ENCODE assay signal across 11 mouse cellular contexts in genomic region chr11:117611860-117612259, GRCm38 (mm10). TPM values are rescaled to one million over a fixed set of nuclear protein-coding genes. Genes with fewer than 3 reads are reported as not detected.
DNase-seq lines count a peak whose midpoint lies in the region; ATAC-seq and TF ChIP-seq lines count a peak whose summit lies in the region.
"Had no signal": no experiment of that assay in that cellular context is flagged by ENCODE, and none has a peak within 500 bp of the region (broad histone marks: within the 10 kb centered on the region; RNA-seq: fewer than 3 reads in every experiment).

No protein-coding gene starts in this region.

- H3K27ac ChIP-seq in heart, embryonic 13.5 days (replicated peaks), result no peak overlapping the region
- H3K27ac ChIP-seq in lung, embryonic 14.5 days (ENCODE audit: low read depth), result no peak overlapping the region
- no peak overlapping the region for H3K27ac ChIP-seq in embryonic facial prominence, embryonic 14.5 days (replicated peaks; ENCODE audit: low read depth, low read length)
- H3K27ac ChIP-seq in stomach, embryonic 16.5 days (ENCODE audit: low read length), result no peak overlapping the region
- H3K27ac ChIP-seq: hindbrain, embryonic 12.5 days had no signal

- H3K4me1 ChIP-seq in heart, embryonic 13.5 days, result peaks cover 13% of the 10 kb centered on the region
- H3K4me1 ChIP-seq in lung, embryonic 14.5 days (ENCODE audit: insufficient read depth), result 0 out of 2 replicates have a peak, but pooled peaks cover 3% of the 10 kb centered on the region
- H3K4me1 ChIP-seq in embryonic facial prominence, embryonic 14.5 days (ENCODE audit: control insufficient read depth, insufficient read depth, low read length), result peaks cover 10% of the 10 kb centered on the region
- peaks cover 13% of the 10 kb centered on the region; the same call in 1 of the 2 replicates for H3K4me1 ChIP-seq in stomach, embryonic 16.5 days (ENCODE audit: control insufficient read depth, insufficient read depth, low read length)

- H3K27me3 ChIP-seq in heart, embryonic 13.5 days (replicated peaks), result peaks cover 79% of the 10 kb centered on the region
- H3K27me3 ChIP-seq in lung, embryonic 14.5 days (ENCODE audit: insufficient read depth, low read length), result peaks cover 29% of the 10 kb centered on the region
- H3K27me3 ChIP-seq in embryonic facial prominence, embryonic 14.5 days (replicated peaks; ENCODE audit: control insufficient read depth, insufficient read depth, low read length), result no peaks in the 10 kb centered on the region
- peaks cover 4% of the 10 kb centered on the region for H3K27me3 ChIP-seq in stomach, embryonic 16.5 days (ENCODE audit: control insufficient read depth, insufficient read depth, low read length)

- no peak overlapping the region for H3K4me3 ChIP-seq in heart, embryonic 13.5 days
- H3K4me3 ChIP-seq in lung, embryonic 14.5 days (ENCODE audit: low read depth, low read length), result no peak overlapping the region
- no peak overlapping the region for H3K4me3 ChIP-seq in embryonic facial prominence, embryonic 14.5 days (ENCODE audit: low read depth, low read length)
- H3K4me3 ChIP-seq in stomach, embryonic 16.5 days (replicated peaks; ENCODE audit: low read length), result no peak overlapping the region
- H3K4me3 ChIP-seq: hindbrain, embryonic 12.5 days had no signal

- no peaks in the 10 kb centered on the region for H3K36me3 ChIP-seq in heart, embryonic 13.5 days
- H3K36me3 ChIP-seq in lung, embryonic 14.5 days (ENCODE audit: insufficient read depth), result no peaks in the 10 kb centered on the region
- no peaks in the 10 kb centered on the region for H3K36me3 ChIP-seq in embryonic facial prominence, embryonic 14.5 days (ENCODE audit: control insufficient read depth, insufficient read depth, low read length)
- H3K36me3 ChIP-seq in stomach, embryonic 16.5 days (ENCODE audit: control insufficient read depth, insufficient read depth, low read length), result no peaks in the 10 kb centered on the region
- H3K36me3 ChIP-seq: hindbrain, embryonic 12.5 days had no signal

- H3K4me2 ChIP-seq in heart, embryonic 13.5 days, result peak overlapping the region; percentile 64
- peak overlapping the region; percentile 55; the same call in 1 of the 2 replicates for H3K4me2 ChIP-seq in lung, embryonic 14.5 days
- peak overlapping the region; percentile 44 for H3K4me2 ChIP-seq in embryonic facial prominence, embryonic 14.5 days (ENCODE audit: low read depth, low read length)
- peak overlapping the region; percentile 56; the same call in 1 of the 2 replicates for H3K4me2 ChIP-seq in stomach, embryonic 16.5 days (ENCODE audit: low read depth, low read length)

- no peak for ATAC-seq in heart, embryonic 13.5 days (ENCODE audit: extremely low read depth, insufficient number of reproducible peaks, low FRiP score, low TSS enrichment)
- no peak for ATAC-seq in lung, embryonic 14.5 days (ENCODE audit: insufficient read depth)
- ATAC-seq in embryonic facial prominence, embryonic 14.5 days (ENCODE audit: low read depth), result no peak
- ATAC-seq in stomach, embryonic 16.5 days (ENCODE audit: insufficient read depth, low FRiP score), result no peak
- ATAC-seq: Patski had no signal

- H3K9ac ChIP-seq in heart, embryonic 13.5 days, result no peak overlapping the region
- no peak overlapping the region for H3K9ac ChIP-seq in lung, embryonic 14.5 days
- H3K9ac ChIP-seq in embryonic facial prominence, embryonic 14.5 days (ENCODE audit: low read depth, low read length), result no peak overlapping the region
- no peak overlapping the region for H3K9ac ChIP-seq in stomach, embryonic 16.5 days (ENCODE audit: low read length)
- H3K9ac ChIP-seq: hindbrain, embryonic 12.5 days had no signal

- intact Hi-C loops in heart, postnatal 36 days (cut with DNase I), result no loop called here

- no peak for DNase-seq in heart, postnatal 36 days
- no peak for DNase-seq in lung, embryonic 14.5 days
- DNase-seq in lung, postnatal 36 days, result no peak
- DNase-seq in embryonic facial prominence, embryonic 14.5 days (ENCODE audit: low spot score), result no peak
- no peak for DNase-seq in right cerebral cortex, postnatal 10 days (ENCODE audit: low spot score in 2 of 2)
- DNase-seq: cerebellum, adult 18-20 months; kidney, adult 9 months had no signal

- H3K9me3 ChIP-seq in heart, embryonic 13.5 days, result no peaks in the 10 kb centered on the region
- H3K9me3 ChIP-seq in lung, embryonic 14.5 days (ENCODE audit: low read depth, low read length), result no peaks in the 10 kb centered on the region
- no peaks in the 10 kb centered on the region for H3K9me3 ChIP-seq in embryonic facial prominence, embryonic 14.5 days (ENCODE audit: control insufficient read depth, low read length)
- H3K9me3 ChIP-seq in stomach, embryonic 16.5 days (replicated peaks; ENCODE audit: control insufficient read depth, low read length), result no peaks in the 10 kb centered on the region
- H3K9me3 ChIP-seq: hindbrain, embryonic 12.5 days had no signal

- WGBS in heart, embryonic 13.5 days, result 35% methylated on average over 5 of the region's 5 CpGs
- 24% methylated on average over 5 of the region's 5 CpGs for WGBS in lung, embryonic 14.5 days
- 51% methylated on average over 5 of the region's 5 CpGs for WGBS in embryonic facial prominence, embryonic 14.5 days
- 33% methylated on average over 5 of the region's 5 CpGs for WGBS in stomach, embryonic 16.5 days

- peak; percentile 32; the same call in 1 of the 2 replicates for TF ChIP-seq CTCF in lung, embryonic 14.5 days (IDR thresholded peaks at IDR 0.05; ENCODE audit: low read depth)

RNA-seq across cellular contexts. Expression of gene Tnrc6c, which starts 42.2 kb away (rescaled TPM):
- 6.0 TPM in 2 replicates for polyA plus RNA-seq in heart, embryonic 13.5 days (2015; fragmentation: Nextera tagmentation; extraction: Ambion mirVana)
- total RNA-seq in heart, postnatal 36 days (2021), result 10 to 100 TPM; 28.1 to 34.1 TPM
- 10.9 and 11.6 TPM in 2 replicates for polyA plus RNA-seq in lung, embryonic 14.5 days (2014; fragmentation: Nextera tagmentation; extraction: Ambion mirVana)
- 15.2 and 16.3 TPM in 2 replicates for polyA plus RNA-seq in embryonic facial prominence, embryonic 14.5 days (2014; fragmentation: Nextera tagmentation; extraction: Ambion mirVana)
- polyA plus RNA-seq in stomach, embryonic 16.5 days (2015; fragmentation: Nextera tagmentation; extraction: Ambion mirVana), result 10.2 and 10.5 TPM in 2 replicates
